Mouse (Mus musculus) thymus, adult 2 months (tissue): ENCODE data around the gene Rrp1.

ENCODE experiments used
- CTCF ChIP-seq: fragments of 200-500 bp; IDR thresholded peaks from 2 replicates; pipeline ENCODE4 v1.5.1; 2012; ENCODE audit warnings: mild to moderate bottlenecking, control low read depth, low read length, moderate library complexity, borderline replicate concordance; ENCODE audit not compliant: control insufficient read depth, poor library complexity, insufficient read depth; ENCODE audit errors: extremely low read depth
- POLR2A ChIP-seq: fragments of 200-500 bp; IDR thresholded peaks from 2 replicates; pipeline ENCODE4 v1.6.1; 2012; ENCODE audit warnings: mild to moderate bottlenecking, low read length, control low read depth, moderate library complexity; ENCODE audit not compliant: control insufficient read depth, poor library complexity, insufficient read depth; ENCODE audit errors: extremely low read depth

DNA sequence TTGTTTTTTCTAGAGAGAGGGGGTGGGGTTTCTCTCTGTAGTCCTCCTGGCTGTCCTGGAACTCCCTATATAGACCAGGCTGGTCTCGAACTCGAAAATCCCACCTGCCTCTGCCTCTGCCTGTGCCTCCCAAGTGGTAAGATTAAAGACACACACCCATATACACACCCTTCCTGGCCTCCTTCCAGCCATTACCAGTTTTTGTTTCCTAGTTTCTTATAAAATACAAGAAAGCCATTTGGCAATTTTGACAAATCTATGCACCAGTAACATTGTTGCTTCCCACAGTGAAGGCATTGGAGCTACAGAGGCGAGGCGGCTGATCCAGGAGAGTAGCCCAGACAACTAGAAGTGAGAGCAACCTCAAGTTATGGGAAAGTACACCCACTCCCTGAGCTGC is 54.6 kb downstream of the Rrp1 start:
- TF ChIP-seq CTCF (no peak), POLR2A (no peak)
